Mouse (Mus musculus) macrophage (primary cell): ENCODE measurements around the gene Btbd35f22. TPM values are rescaled to one million over a fixed set of nuclear protein-coding genes. Genes with fewer than 3 reads are reported as not detected.
"Not testable (repeated sequence)": the region's sequence is repeated elsewhere in the genome, so short reads cannot be mapped to it uniquely, and the experiment has no call there.

ENCODE experiments used
- H3K27ac ChIP-seq: fragments of 350-480 bp; formaldehyde crosslinking; 2 replicates; pipeline ENCODE4 v1.9.0; 2021
- H3K36me3 ChIP-seq: fragments of 350-480 bp; formaldehyde crosslinking; 2 replicates; pipeline ENCODE4 v1.9.0; 2021; ENCODE audit errors: inconsistent target
- H3K4me3 ChIP-seq: fragments of 350-480 bp; formaldehyde crosslinking; 2 replicates; pipeline ENCODE4 v1.9.0; 2021; ENCODE audit errors: inconsistent target
- H3K79me2 ChIP-seq: fragments of 350-480 bp; formaldehyde crosslinking; 2 replicates; pipeline ENCODE4 v1.9.0; 2021; ENCODE audit errors: inconsistent target
- WGBS: methylation state at CpG from one replicate; pipeline ENCODE4 v1.1.7; 2026; ENCODE audit warnings: inconsistent platforms; ENCODE audit not compliant: missing documents; 5-methylcytosine and 5-hydroxymethylcytosine counted together
- polyA plus RNA-seq: library from polyadenylated mRNA; stranded (reverse); fragments of 250-400 nt; gene quantifications from 3 replicates; pipeline ENCODE4 v1.2.4, GENCODE M21; 2018; ENCODE audit warnings: inconsistent platforms
- total RNA-seq, 78 experiments: library from RNA; depleted of rRNA; stranded (reverse); fragments of 250-400 nt; gene quantifications; 1 replicate in 9 of 78; 2 replicates in 24 of 78; 3 replicates in 43 of 78; 4 replicates in 2 of 78; pipeline ENCODE4 v1.2.4; 2018; ENCODE audit warnings: inconsistent platforms in 56 of 78

Btbd35f22 gene
- not detected for total RNA-seq (2018; cell fraction: chromatin; rRNA removed)
- not detected for total RNA-seq (2018; cell fraction: cytosol; rRNA removed)
- not detected for total RNA-seq (2018; cell fraction: nucleus; rRNA removed)
- not detected in 3 replicates for polyA plus RNA-seq

DNA sequence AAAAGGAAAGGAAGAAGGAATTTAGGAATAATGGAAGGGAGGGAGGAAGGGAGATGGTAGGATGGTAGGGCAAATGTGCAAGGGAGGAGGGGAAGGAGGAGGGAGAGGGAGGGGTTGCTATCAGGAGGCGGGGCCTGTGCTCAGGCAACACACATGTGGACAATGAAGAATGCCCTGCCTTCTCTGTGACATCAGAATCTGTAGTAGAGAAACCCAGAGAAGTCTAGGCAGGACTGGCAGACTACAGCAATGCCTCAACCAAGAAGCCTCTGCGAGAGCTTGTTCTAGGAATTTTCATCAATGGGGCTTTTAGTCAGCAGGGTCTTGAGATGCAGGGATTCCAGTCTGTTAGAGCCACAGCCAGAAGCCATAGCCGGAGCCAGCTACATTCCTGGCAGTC is at the start of gene Btbd35f22:
Gene Btbd35f22, plus strand, starts transcription at position 301 of the 400 bp plus-strand sequence.
- WGBS: no CpG with 5 or more reads among the region's 3 CpGs
- not testable (repeated sequence) for H3K4me3 ChIP-seq, H3K79me2 ChIP-seq, H3K36me3 ChIP-seq, H3K27ac ChIP-seq

Other genes starting within 250 kb of the Btbd35f22 start
- not detected in 3 replicates for gene Gm21637, start 85.8 kb upstream of the Btbd35f22 start, polyA plus RNA-seq
- not detected in 3 replicates for gene Btbd35f2, start 230.6 kb downstream of the Btbd35f22 start, polyA plus RNA-seq